7 mouse cellular contexts compared by ENCODE assay signal in genomic region chr11:75173095-75173798, GRCm38 (mm10). TPM values are rescaled to one million over a fixed set of nuclear protein-coding genes. Genes with fewer than 3 reads are reported as not detected.
DNase-seq lines count a peak whose midpoint lies in the region; ATAC-seq lines count a peak whose summit lies in the region.

No protein-coding gene starts in this region.

- H3K27me3 ChIP-seq in limb, embryonic 11.5 days (ENCODE audit: control insufficient read depth, insufficient read depth, low read length): peaks cover 53% of the 10 kb centered on the region
- H3K27me3 ChIP-seq in midbrain, embryonic 13.5 days: peaks cover 60% of the 10 kb centered on the region

- 1% methylated on average over 71 of the region's 71 CpGs for WGBS in limb, embryonic 11.5 days
- under 1% methylated on average over 55 of the region's 71 CpGs for WGBS in midbrain, embryonic 13.5 days

- DNase-seq in adrenal gland, adult 2 months: peak; percentile 91
- DNase-seq in embryo, embryonic 10.5 days (ENCODE audit: low spot score): peak; percentile 84
- DNase-seq in gastrocnemius, postnatal 4 days (ENCODE audit: low spot score in 2 of 2): peak; percentile 52 to 73
- DNase-seq in kidney, adult 18-20 months: peak; percentile 86
- peak; percentile 95 for DNase-seq in limb, embryonic 11.5 days (ENCODE audit: low spot score)
- DNase-seq in spleen, adult 18-20 months: peak; percentile 73 to 78

- peaks cover 36% of the 10 kb centered on the region for H3K4me1 ChIP-seq in limb, embryonic 11.5 days (ENCODE audit: control insufficient read depth, insufficient read depth, low read length)
- peaks cover 63% of the 10 kb centered on the region for H3K4me1 ChIP-seq in midbrain, embryonic 13.5 days (replicated peaks)

- no peak overlapping the region for H3K27ac ChIP-seq in limb, embryonic 11.5 days (replicated peaks; ENCODE audit: low read depth, low read length)
- H3K27ac ChIP-seq in midbrain, embryonic 13.5 days: peak overlapping the region; percentile 78

- no peak overlapping the region for H3K9ac ChIP-seq in limb, embryonic 11.5 days (ENCODE audit: low read length)
- peak overlapping the region; percentile 66 for H3K9ac ChIP-seq in midbrain, embryonic 13.5 days (replicated peaks)

- no peaks in the 10 kb centered on the region for H3K9me3 ChIP-seq in limb, embryonic 11.5 days (ENCODE audit: control insufficient read depth, low read length)
- H3K9me3 ChIP-seq in midbrain, embryonic 13.5 days: no peaks in the 10 kb centered on the region

- peak overlapping the region; percentile 54 for H3K4me3 ChIP-seq in limb, embryonic 11.5 days (ENCODE audit: low read depth, low read length)
- H3K4me3 ChIP-seq in midbrain, embryonic 13.5 days (replicated peaks): peak overlapping the region; percentile 66

- H3K4me2 ChIP-seq in limb, embryonic 11.5 days (ENCODE audit: low read depth, severe bottlenecking): peak overlapping the region; percentile 54
- peak overlapping the region; percentile 72 for H3K4me2 ChIP-seq in midbrain, embryonic 13.5 days (replicated peaks)

- 0 out of 2 replicates have a peak, but pooled peaks cover 2% of the 10 kb centered on the region for H3K36me3 ChIP-seq in limb, embryonic 11.5 days (ENCODE audit: control insufficient read depth, insufficient read depth, low read length)
- peaks cover 14% of the 10 kb centered on the region for H3K36me3 ChIP-seq in midbrain, embryonic 13.5 days

- peak; percentile 71 for ATAC-seq in limb, embryonic 11.5 days (ENCODE audit: insufficient number of reproducible peaks, low FRiP score, low TSS enrichment, low read depth)
- ATAC-seq in midbrain, embryonic 13.5 days: peak; percentile 68

RNA-seq across cellular contexts. Expression of gene Hic1, which starts 3.9 kb away (rescaled TPM):
- 10 to 100 TPM in 1 of 2 experiments, 1 to 10 TPM in 1; 7.5 to 15.4 TPM for total RNA-seq in adrenal gland, adult 2 months (2021)
- 25.9 and 26.9 TPM in 2 replicates for polyA plus RNA-seq in adrenal gland, adult 2 months (2012; rRNA removed)
- 10 to 100 TPM; 42.7 to 48.8 TPM for total RNA-seq in gastrocnemius, postnatal 4 days (2021)
- 4.1 and 4.5 TPM in 2 replicates for polyA plus RNA-seq in limb, embryonic 11.5 days (2014; fragmentation: Nextera tagmentation; extraction: Ambion mirVana)
- polyA plus RNA-seq in midbrain, embryonic 13.5 days (2015; fragmentation: Nextera tagmentation; extraction: Ambion mirVana): 1.2 and 2.4 TPM in 2 replicates

RNA-seq across cellular contexts. Expression of gene Ovca2, which starts 5.4 kb away (rescaled TPM):
- total RNA-seq in adrenal gland, adult 2 months (2021): 10 to 100 TPM; 20.4 to 26.5 TPM
- polyA plus RNA-seq in adrenal gland, adult 2 months (2012; rRNA removed): 7.0 and 7.4 TPM in 2 replicates
- total RNA-seq in gastrocnemius, postnatal 4 days (2021): 1 to 10 TPM; 6.6 to 6.8 TPM
- 38.2 and 39.8 TPM in 2 replicates for polyA plus RNA-seq in limb, embryonic 11.5 days (2014; fragmentation: Nextera tagmentation; extraction: Ambion mirVana)
- 19.8 and 22.4 TPM in 2 replicates for polyA plus RNA-seq in midbrain, embryonic 13.5 days (2015; fragmentation: Nextera tagmentation; extraction: Ambion mirVana)

RNA-seq across cellular contexts. Expression of gene Dph1, which starts 17.8 kb away (rescaled TPM):
- 10 to 100 TPM; 32.3 to 37.4 TPM for total RNA-seq in adrenal gland, adult 2 months (2021)
- 72.0 and 87.5 TPM in 2 replicates for polyA plus RNA-seq in adrenal gland, adult 2 months (2012; rRNA removed)
- 10 to 100 TPM in 1 of 2 experiments, 1 to 10 TPM in 1; 10.0 to 11.4 TPM for total RNA-seq in gastrocnemius, postnatal 4 days (2021)
- 24.1 and 25.5 TPM in 2 replicates for polyA plus RNA-seq in limb, embryonic 11.5 days (2014; fragmentation: Nextera tagmentation; extraction: Ambion mirVana)
- polyA plus RNA-seq in midbrain, embryonic 13.5 days (2015; fragmentation: Nextera tagmentation; extraction: Ambion mirVana): 14.9 and 15.4 TPM in 2 replicates

RNA-seq across cellular contexts. Expression of gene Rtn4rl1, which starts 20.3 kb away (rescaled TPM):
- total RNA-seq in adrenal gland, adult 2 months (2021): 10 to 100 TPM; 29.2 to 58.9 TPM
- 48.1 and 62.9 TPM in 2 replicates for polyA plus RNA-seq in adrenal gland, adult 2 months (2012; rRNA removed)
- total RNA-seq in gastrocnemius, postnatal 4 days (2021): 1 to 10 TPM; 4.2 to 5.0 TPM
- polyA plus RNA-seq in limb, embryonic 11.5 days (2014; fragmentation: Nextera tagmentation; extraction: Ambion mirVana): 0.75 and 0.78 TPM in 2 replicates
- 12.4 and 12.7 TPM in 2 replicates for polyA plus RNA-seq in midbrain, embryonic 13.5 days (2015; fragmentation: Nextera tagmentation; extraction: Ambion mirVana)
